Mouse (Mus musculus) brain, embryonic 14.5 days (tissue): ENCODE data around the gene Lmna.

Experiments used
- CTCF ChIP-seq: fragments of 200-500 bp; IDR thresholded peaks from 2 replicates; pipeline ENCODE4 v1.5.1; 2012; ENCODE audit warnings: inconsistent platforms, mild to moderate bottlenecking, moderate library complexity, borderline replicate concordance; ENCODE audit not compliant: insufficient read depth, insufficient read length; ENCODE audit errors: extremely low read depth
- POLR2A ChIP-seq: fragments of 200-500 bp; IDR thresholded peaks from 2 replicates; pipeline ENCODE4 v1.6.1; 2012; ENCODE audit warnings: mild to moderate bottlenecking, inconsistent platforms, borderline replicate concordance; ENCODE audit not compliant: poor library complexity, insufficient read depth, insufficient read length, severe bottlenecking; ENCODE audit errors: extremely low read depth

DNA sequence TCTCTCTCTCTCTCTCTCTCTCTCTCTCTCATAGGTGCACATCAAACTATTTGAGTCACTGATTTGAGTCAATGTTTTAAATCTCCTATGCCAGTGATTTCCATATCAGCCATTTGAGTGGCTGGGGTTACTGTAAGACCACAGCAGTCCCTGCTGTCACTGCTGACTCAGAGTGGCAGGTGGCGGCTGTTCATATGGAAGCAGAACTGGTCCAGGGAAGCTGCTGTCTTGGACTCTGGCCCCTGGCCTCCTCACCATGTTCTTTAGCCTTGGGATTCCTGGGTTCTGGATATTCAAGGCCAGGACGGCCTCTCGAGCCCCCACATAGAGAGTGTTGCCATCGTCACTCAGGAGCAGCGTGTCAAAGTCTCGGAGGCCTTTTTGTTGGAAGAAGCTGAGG is 57.0 kb downstream of the Lmna start:
- TF ChIP-seq CTCF = no peak
- TF ChIP-seq POLR2A = no peak
